In genomic region chr5:45925879-45926410, GRCm38 (mm10) we compare ENCODE assay signal across 7 mouse cellular contexts.
DNase-seq lines count a peak whose midpoint lies in the region; ATAC-seq and TF ChIP-seq lines count a peak whose summit lies in the region.

No protein-coding gene starts in this region.

- DNase-seq in testis, postnatal 14 days (ENCODE audit: low spot score), result peak; percentile 42
- no peak for DNase-seq in testis, postnatal 10 days (ENCODE audit: low spot score)
- DNase-seq in kidney, postnatal 0 days (ENCODE audit: low spot score), result peak; percentile 49
- peak; percentile 45 for DNase-seq in stomach, postnatal 0 days (ENCODE audit: low spot score)
- no peak for DNase-seq in thymus, postnatal 0 days (ENCODE audit: low spot score)

- no peak for ATAC-seq in heart, embryonic 12.5 days (ENCODE audit: insufficient number of reproducible peaks, low FRiP score)
- peak; percentile 61; the same call in 1 of the 2 replicates for ATAC-seq in kidney, postnatal 0 days (replicated peaks; ENCODE audit: low FRiP score, low read depth)
- ATAC-seq in stomach, postnatal 0 days (ENCODE audit: low FRiP score, low TSS enrichment), result peak; percentile 94
- ATAC-seq in hindbrain, embryonic 16.5 days, result no peak

- H3K9me3 ChIP-seq in heart, embryonic 12.5 days (replicated peaks), result no peaks in the 10 kb centered on the region
- no peaks in the 10 kb centered on the region for H3K9me3 ChIP-seq in kidney, postnatal 0 days (replicated peaks; ENCODE audit: low read length)
- H3K9me3 ChIP-seq in stomach, postnatal 0 days (ENCODE audit: control insufficient read depth, low read length), result no peaks in the 10 kb centered on the region
- no peaks in the 10 kb centered on the region for H3K9me3 ChIP-seq in hindbrain, embryonic 16.5 days (ENCODE audit: control insufficient read depth, low read length)

- 44% methylated on average over 9 of the region's 9 CpGs for WGBS in heart, embryonic 12.5 days
- WGBS in kidney, postnatal 0 days, result 27% methylated on average over 9 of the region's 9 CpGs
- 42% methylated on average over 9 of the region's 9 CpGs for WGBS in stomach, postnatal 0 days
- 68% methylated on average over 9 of the region's 9 CpGs for WGBS in hindbrain, embryonic 16.5 days

- TF ChIP-seq EP300 in stomach, postnatal 0 days (optimal IDR thresholded peaks at IDR 0.05), result no peak

- H3K27ac ChIP-seq in heart, embryonic 12.5 days (ENCODE audit: poor library complexity, severe bottlenecking), result no peak overlapping the region
- peak overlapping the region; percentile 55 for H3K27ac ChIP-seq in kidney, postnatal 0 days
- H3K27ac ChIP-seq in stomach, postnatal 0 days (replicated peaks), result peak overlapping the region; percentile 63
- H3K27ac ChIP-seq in hindbrain, embryonic 16.5 days (ENCODE audit: low read depth, low read length), result no peak overlapping the region

- no peaks in the 10 kb centered on the region for H3K27me3 ChIP-seq in heart, embryonic 12.5 days (replicated peaks)
- H3K27me3 ChIP-seq in kidney, postnatal 0 days (ENCODE audit: insufficient read depth, low read length), result no peaks in the 10 kb centered on the region
- H3K27me3 ChIP-seq in stomach, postnatal 0 days (ENCODE audit: control insufficient read depth, insufficient read depth, low read length), result no peaks in the 10 kb centered on the region
- no peaks in the 10 kb centered on the region for H3K27me3 ChIP-seq in hindbrain, embryonic 16.5 days (replicated peaks; ENCODE audit: control insufficient read depth, insufficient read depth, low read length)

- H3K36me3 ChIP-seq in heart, embryonic 12.5 days, result no peaks in the 10 kb centered on the region
- no peaks in the 10 kb centered on the region for H3K36me3 ChIP-seq in kidney, postnatal 0 days (ENCODE audit: insufficient read depth, low read length)
- H3K36me3 ChIP-seq in stomach, postnatal 0 days (ENCODE audit: control insufficient read depth, insufficient read depth, low read length), result no peaks in the 10 kb centered on the region
- no peaks in the 10 kb centered on the region for H3K36me3 ChIP-seq in hindbrain, embryonic 16.5 days (ENCODE audit: control insufficient read depth, insufficient read depth, low read length)

- no peaks in the 10 kb centered on the region for H3K4me1 ChIP-seq in heart, embryonic 12.5 days (replicated peaks)
- H3K4me1 ChIP-seq in kidney, postnatal 0 days (replicated peaks; ENCODE audit: insufficient read depth, low read length), result no peaks in the 10 kb centered on the region
- no peaks in the 10 kb centered on the region for H3K4me1 ChIP-seq in stomach, postnatal 0 days (replicated peaks; ENCODE audit: control insufficient read depth, insufficient read depth)
- H3K4me1 ChIP-seq in hindbrain, embryonic 16.5 days (ENCODE audit: control insufficient read depth, insufficient read depth, low read depth, low read length), result no peaks in the 10 kb centered on the region

- no peak for TF ChIP-seq CTCF in kidney, postnatal 0 days (IDR thresholded peaks at IDR 0.05; ENCODE audit: low read depth)
- no peak for TF ChIP-seq CTCF in stomach, postnatal 0 days (IDR thresholded peaks at IDR 0.05; ENCODE audit: low read depth)

- H3K9ac ChIP-seq in heart, embryonic 12.5 days, result no peak overlapping the region
- H3K9ac ChIP-seq in kidney, postnatal 0 days (ENCODE audit: low read depth, low read length), result no peak overlapping the region
- no peak overlapping the region for H3K9ac ChIP-seq in stomach, postnatal 0 days (ENCODE audit: low read length)
- H3K9ac ChIP-seq in hindbrain, embryonic 16.5 days (ENCODE audit: low read depth, low read length), result no peak overlapping the region

- no peak overlapping the region for H3K4me3 ChIP-seq in heart, embryonic 12.5 days
- no peak overlapping the region for H3K4me3 ChIP-seq in kidney, postnatal 0 days (replicated peaks; ENCODE audit: low read depth, low read length)
- no peak overlapping the region for H3K4me3 ChIP-seq in stomach, postnatal 0 days (ENCODE audit: low read depth, low read length)
- H3K4me3 ChIP-seq in hindbrain, embryonic 16.5 days (ENCODE audit: low read length), result no peak overlapping the region

- H3K4me2 ChIP-seq in heart, embryonic 12.5 days, result peak overlapping the region; percentile 6; the same call in 1 of the 2 replicates
- H3K4me2 ChIP-seq in kidney, postnatal 0 days (ENCODE audit: low read length), result peak overlapping the region; percentile 35
- H3K4me2 ChIP-seq in stomach, postnatal 0 days (replicated peaks; ENCODE audit: low read depth), result no peak overlapping the region
- no peak overlapping the region for H3K4me2 ChIP-seq in hindbrain, embryonic 16.5 days (ENCODE audit: low read length)

Comparison
In these comparisons a context has a peak if more than half of its experiments do, and no peak if none do; other contexts are left out.
1. DNase-seq: peak in testis, postnatal 14 days (single experiment), kidney, postnatal 0 days (single experiment) and stomach, postnatal 0 days (single experiment); none in testis, postnatal 10 days (single experiment) and thymus, postnatal 0 days (single experiment).
2. ATAC-seq: peak in kidney, postnatal 0 days (single experiment) and stomach, postnatal 0 days (single experiment); none in heart, embryonic 12.5 days (single experiment) and hindbrain, embryonic 16.5 days (single experiment).
3. H3K27ac ChIP-seq: peak in kidney, postnatal 0 days (single experiment) and stomach, postnatal 0 days (single experiment); none in heart, embryonic 12.5 days (single experiment) and hindbrain, embryonic 16.5 days (single experiment).
4. H3K4me2 ChIP-seq: peak in heart, embryonic 12.5 days (single experiment) and kidney, postnatal 0 days (single experiment); none in stomach, postnatal 0 days (single experiment) and hindbrain, embryonic 16.5 days (single experiment).